Mouse (Mus musculus) ES-Bruce4 (cell line): ENCODE data around the gene Setd5.

Source experiments
- CTCF ChIP-seq: IDR thresholded peaks from one replicate; pipeline ENCODE4 v1.8.1; 2011; ENCODE audit warnings: low read depth, low read length
- EP300 ChIP-seq: IDR thresholded peaks from 2 replicates; pipeline ENCODE4 v1.6.1; 2011; ENCODE audit warnings: low read depth, low read length; ENCODE audit not compliant: insufficient read depth
- POLR2A ChIP-seq: IDR thresholded peaks from one replicate; pipeline ENCODE4 v1.8.1; 2011; ENCODE audit warnings: low read length; ENCODE audit not compliant: insufficient read depth

GRCm38 (mm10) chr6:113047016-113047746, 30.0 kb upstream of the Setd5 start:
- TF ChIP-seq CTCF: no peak
- TF ChIP-seq POLR2A: no peak
- TF ChIP-seq EP300: no peak
